Mouse (Mus musculus) activated CD4-positive, CD25-positive, alpha-beta regulatory T cell, adult 4 months (primary cell): ENCODE data around the gene Gsx1. TPM values are rescaled to one million over a fixed set of nuclear protein-coding genes. Genes with fewer than 3 reads are reported as not detected.
A peak's percentile ranks its signal among the peaks of the same experiment; 100 is the strongest.

Experiments used
- ATAC-seq: one replicate; pipeline ENCODE4 v1.8.0; 2017
- polyA plus RNA-seq, 2 experiments: library from polyadenylated mRNA; unstranded; fragments of 100-300 nt; shearing (Covaris generic); gene quantifications; one replicate each; pipeline ENCODE4 v1.2.1; 2017

Gene Gsx1
- polyA plus RNA-seq, result not detected

DNA sequence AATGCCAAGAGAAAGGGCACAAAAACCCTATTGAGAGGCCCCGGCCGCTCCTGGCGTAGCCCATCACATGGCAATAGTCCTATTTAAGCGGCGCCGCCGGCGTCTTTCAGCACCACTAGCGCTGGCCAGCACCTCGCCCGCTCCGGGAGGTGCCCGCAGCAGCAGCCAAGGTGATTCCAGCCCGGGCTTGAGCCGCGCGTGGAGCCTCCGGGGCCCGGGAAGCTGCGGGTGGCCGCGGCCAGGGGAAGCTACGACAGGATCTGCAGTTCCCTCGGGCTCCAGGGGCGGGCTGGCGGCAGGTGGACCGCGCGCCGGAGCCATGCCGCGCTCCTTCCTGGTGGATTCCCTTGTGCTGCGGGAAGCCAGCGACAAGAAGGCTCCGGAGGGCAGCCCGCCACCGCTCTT lies at the start of gene Gsx1:
Gene Gsx1, plus strand, starts transcription at position 126 of the 405 bp plus-strand sequence.
- ATAC-seq, result peak; percentile 22

DNA sequence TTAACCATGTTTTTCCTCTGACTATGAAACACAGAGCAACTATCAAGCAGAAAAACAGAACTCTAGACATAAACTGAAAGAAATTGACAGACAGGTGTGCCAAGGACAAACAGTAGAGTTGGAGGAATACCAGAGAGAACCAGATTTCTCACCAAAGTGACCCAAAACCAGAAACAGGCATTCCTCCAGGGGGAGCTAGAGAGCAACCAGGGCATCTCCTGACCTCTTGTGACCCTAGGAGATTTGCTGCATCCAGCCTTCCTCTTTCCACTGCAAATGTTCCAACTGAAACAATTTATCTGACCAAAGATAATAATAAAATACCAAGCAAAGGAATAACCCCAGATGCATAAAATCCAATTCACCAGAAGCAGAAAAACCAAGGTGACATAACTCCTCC lies 41.2 kb upstream of the Gsx1 start:
- no peak for ATAC-seq

DNA sequence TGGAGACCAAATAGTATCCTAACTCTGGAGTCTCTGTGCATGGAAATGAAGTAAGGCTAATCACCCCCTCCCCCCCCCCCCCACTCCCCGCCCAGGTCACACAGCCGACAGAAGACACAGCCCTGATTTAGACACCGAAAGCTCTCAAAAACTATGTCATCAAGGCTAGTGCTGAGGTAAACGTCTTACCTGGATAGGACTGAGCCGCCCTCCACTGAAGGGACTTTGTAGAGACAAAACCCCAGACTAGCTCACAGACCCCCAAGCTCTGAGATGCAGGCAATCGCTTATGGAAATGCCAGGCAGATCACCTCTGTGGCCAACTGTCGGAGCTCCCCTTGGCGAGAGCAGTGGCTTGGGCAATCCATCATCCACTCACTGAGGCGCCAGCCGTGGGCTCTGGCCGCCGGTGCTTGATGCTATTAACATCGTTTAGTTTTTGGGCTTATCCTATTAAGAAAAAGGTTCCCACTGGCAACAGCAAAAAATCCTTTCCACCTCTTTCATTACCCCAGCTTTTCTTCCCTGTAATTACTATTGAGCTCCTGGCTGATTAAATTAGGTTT lies 33.6 kb upstream of the Gsx1 start:
- no peak for ATAC-seq

DNA sequence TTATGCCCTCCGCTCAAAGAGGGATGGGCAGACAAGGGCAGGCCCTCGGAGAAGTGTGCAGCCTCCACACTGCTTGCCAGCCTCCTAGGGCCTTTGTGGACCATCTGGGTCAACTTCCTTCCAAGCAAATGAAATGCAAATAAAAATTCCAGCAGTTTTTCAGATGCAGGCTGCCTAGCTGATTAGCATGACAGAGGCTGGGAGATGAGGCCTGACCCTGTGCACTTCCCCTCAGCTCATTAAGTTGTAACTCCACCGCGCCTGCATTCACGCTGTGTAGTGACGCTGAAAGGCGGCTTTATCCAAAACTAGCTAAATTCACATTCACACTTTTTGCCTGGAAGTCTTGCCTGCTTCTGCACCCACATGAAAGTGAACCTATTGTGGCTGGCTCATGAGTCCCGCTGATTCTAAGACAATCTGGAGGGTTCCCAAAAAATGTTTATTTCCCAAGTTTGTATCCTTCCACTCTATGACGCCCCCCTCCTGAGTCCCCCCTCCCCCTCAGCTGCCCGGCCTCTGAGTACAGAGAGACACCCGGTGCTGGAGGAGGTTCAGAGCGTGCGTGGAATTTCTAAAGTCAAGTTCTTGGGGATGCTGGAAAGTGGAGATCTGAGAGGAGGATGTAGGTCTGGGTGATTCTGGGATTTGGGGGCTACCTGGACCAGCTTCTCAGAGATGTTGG lies 32.9 kb upstream of the Gsx1 start:
- ATAC-seq, result no peak

DNA sequence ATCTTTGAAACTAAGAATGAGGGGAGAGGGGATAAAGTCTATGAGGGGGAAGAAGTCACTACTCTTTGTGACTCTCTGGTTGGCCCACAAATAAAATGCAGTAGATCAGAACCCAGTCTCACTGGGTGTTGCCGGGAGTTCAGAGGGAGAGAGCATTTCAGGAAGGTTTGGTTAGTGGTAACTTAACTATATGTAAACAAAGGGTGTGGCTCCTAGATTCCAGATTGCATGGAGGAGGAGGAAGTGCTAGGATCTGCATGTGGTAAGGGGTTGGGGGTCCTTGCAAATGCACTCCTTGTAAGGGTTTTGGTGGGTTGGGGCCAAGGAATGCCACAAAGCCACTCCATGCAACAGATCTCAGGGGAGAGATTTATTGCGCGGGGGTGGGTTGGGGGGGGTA lies 32.1 kb upstream of the Gsx1 start:
- ATAC-seq, result no peak

DNA sequence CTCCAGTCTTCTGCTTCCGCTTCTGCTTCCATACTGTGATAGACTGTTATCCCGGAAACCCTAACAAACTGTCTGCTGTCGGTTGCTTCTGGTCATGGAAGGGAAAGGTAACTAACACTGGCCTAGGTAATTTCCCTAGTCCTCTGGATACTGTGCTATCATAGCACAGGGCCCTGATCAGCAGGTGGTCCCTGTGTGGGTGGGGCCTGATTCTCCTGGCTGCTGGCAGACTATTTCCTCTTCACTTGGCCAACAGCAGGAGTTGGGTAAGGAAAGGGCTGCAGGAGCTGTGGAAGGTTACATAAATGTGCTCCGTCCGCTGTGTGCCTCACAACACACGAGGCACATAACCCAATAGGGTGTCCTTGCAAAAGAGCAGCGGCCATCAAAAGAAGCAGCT lies 31.1 kb upstream of the Gsx1 start:
- ATAC-seq, result no peak

DNA sequence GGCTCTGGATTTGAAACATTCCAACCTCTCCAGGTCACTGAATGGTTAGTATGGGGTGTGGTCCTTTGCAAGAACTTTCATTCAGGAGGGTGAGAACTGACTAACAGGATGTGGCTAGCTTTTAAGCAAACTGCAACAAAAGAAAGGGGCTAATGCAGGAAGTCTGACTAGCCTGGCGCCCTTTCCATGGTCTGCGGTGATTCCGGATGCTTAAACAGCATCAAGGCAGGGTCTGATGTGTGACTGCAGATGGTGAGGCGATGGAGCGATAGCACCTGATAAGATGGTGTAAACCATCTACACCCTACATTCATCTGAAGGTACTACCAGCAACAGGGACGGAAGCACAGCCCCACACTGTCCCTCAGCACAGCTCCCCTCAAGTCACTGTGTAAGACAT lies 29.2 kb upstream of the Gsx1 start:
- peak; percentile 83 for ATAC-seq

DNA sequence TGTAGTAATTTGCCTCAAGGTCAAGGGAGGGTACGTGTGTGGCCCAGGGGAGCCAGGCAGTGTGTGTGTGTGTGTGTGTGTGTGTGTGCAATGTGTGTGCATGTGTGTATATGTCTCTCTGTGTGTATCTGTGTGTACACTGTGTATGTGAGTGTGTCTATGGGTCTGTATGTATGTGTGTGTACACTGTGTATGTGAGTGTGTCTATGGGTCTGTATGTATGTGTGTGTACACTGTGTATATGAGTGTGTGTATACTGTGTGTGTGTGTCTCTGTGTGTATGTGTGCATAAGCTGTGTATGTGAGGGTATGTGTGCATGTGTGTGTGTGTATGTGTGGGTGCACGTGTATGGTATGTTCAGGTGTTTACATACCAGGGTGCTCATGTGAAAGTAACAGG lies 28.7 kb upstream of the Gsx1 start:
- ATAC-seq, result no peak

DNA sequence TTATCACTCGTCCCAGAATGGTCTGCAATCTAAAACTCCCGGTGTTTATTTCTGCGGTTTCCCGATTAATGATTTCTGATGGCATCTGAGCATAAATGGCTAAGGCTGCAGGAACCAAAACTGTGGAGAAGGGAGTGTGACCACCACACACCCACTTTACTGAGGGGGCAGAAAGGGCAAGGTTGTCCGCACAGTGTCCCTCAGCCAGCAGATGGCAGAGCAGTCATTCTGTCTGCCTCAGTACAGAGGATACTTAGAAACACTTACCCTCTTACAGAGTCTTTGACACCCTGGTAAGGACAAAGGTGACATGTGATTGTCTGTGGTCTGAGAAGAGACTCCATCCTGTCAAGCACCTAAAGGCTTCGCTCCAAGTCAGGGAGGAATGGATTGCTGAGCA lies 23.4 kb upstream of the Gsx1 start:
- ATAC-seq, result no peak

DNA sequence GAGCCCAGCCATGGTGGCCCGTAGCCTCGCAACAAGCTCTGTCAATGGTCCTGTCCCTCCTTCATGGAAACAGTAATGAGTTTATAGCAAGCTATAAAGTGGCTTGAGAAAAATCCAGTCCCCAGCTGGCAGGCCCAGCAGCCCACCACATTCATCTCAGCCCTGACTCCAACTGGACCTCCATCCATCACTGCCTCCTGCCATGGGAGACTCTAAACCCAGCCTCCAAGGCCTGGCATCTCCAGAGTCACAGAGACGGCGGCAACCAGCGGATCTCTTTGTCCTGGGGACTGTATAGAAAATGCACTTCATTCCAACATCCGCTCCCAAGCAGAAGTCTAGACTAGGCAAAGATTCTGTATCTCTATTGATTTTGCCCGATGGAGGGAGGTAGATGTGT lies 18.4 kb upstream of the Gsx1 start:
- no peak for ATAC-seq

DNA sequence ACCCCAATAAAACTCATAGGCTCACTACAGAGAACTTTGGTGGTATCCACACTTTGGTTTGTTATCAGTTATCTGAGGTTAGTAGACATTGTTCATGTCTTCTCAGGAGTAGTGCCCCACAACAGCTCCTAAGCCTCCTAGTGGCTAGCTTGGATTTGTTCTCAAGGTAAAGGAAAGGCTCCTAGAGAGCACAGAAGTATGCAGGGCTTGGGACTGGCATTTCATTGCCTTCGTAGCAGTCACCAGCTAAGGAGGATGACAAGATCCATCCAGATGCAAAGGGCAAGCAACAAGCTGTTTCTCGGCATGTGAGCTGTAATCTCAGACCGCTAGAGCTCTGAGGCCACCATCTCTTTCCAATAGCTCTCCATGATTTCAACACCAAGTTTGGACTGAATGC lies 14.4 kb upstream of the Gsx1 start:
- no peak for ATAC-seq

DNA sequence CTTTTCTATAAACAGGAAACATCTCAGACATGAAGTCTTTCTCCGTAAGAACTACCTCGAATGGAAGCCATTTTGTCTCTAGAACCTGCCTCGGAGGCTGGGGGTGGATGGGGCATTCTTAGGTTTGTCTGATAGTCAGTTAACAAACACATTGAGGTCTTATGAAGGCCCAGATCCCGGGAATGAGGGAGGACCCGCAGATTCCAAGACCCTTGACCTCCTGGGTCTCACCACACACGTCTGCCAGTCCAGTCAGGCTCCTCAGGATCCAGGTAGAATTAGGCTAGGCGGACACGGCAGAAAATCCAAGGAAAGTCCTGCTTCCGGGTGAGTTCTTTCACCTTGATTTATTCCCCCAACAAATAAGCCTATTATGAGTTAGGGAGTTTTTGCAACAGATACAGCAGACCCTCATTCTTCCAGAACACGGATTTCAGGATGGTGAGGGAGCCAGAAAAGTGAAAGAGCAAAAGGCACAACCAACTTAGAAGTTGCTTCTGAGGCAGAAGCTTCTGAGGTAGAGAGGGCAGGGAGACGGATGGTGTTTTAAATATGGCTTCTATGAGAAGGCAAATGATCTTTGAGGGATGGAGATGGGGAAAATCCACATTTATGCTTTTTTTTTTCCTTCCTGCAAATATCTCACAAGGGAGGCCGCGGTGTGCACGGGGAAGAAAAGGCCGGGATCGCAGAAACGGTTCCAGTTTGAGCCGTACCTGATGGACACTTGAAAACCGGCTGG lies 3.2 kb upstream of the Gsx1 start:
- ATAC-seq, result no peak

DNA sequence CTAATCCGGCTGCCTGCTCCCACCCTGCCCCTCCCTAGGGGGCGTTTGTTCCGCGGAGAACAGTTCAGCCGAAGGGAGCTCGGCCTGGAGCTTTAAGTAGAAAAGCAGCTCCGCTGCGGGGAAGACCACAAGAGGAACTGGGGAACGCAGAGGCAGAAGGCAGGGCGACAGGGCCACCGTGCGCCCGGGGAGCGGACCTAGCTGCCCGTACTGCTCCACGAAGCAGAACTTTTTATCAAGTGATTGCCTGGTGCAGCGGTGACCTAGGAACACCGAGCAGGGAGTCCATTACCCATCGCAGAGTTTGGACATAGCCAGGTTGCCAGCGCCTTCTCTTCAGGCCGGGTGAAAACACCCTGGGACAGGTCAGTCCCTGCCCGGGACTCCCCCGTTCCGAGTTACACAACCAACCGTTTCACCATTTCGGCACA lies 2.5 kb upstream of the Gsx1 start:
- ATAC-seq, result no peak

DNA sequence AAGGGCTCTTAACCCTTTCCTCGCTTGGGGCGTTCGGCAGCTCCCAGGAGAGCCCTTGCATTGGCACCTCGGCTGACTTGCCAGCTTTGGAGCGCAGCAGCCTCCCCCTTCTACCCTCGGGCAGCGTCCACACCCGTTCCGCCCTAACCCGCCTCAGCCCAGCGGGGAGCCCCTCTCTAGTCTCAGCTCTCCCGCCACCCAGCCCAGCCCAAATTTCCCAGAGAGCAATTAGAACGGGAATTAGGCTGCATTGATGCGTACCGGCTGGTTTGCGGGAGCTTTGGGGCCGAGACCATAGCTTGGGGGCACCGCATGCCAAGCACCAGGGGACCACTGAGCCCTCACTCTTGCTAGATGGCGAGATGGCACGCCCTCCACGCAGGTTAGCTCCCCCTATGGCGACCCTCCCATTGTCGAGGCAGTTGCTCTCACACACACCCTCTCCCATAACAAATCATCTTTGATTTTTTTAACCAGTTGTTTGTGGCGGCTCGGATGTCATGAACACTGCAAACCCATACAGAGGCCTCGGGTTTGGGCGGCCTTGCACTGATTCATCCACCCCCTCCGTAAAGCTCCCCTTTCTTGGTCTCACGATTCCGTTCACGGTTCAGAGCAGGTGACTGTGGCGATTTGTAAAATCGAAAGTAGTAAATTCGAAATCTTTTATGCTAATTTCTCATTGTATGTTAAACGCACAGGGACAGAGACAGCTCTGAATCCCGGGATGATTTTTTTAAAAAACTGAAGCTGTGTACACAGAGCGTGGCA lies 1.5 kb upstream of the Gsx1 start:
- ATAC-seq, result peak; percentile 23

DNA sequence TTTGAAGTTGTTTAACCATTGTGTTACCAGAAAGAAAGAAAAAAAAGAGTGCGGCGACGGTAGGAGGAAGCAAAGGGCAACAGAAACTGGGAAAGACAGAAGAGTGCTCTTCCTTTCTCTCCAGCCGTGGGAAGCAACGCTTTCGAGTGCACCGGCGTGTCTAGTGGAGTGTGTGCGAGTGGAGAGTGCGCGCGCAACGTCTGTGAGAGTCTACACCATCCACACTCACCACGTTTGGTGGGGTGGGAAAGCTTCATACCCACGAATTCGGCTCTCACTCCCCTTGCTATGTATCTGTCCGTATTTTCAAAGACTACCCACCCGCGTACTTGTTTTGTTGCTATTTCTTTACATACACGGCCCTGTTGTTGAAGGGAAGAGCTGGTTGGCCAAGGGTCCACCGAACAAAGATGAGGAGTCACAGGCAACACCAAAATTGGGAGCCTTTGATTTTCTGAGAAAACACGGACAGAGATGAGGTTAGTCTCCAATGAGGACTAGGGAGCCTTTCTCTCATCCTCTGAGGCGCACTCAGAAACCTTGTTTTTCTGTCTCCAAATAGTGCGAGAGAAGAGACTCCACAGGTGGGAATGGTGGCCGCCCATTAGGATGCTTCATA lies 835 bp upstream of the Gsx1 start:
- no peak for ATAC-seq

DNA sequence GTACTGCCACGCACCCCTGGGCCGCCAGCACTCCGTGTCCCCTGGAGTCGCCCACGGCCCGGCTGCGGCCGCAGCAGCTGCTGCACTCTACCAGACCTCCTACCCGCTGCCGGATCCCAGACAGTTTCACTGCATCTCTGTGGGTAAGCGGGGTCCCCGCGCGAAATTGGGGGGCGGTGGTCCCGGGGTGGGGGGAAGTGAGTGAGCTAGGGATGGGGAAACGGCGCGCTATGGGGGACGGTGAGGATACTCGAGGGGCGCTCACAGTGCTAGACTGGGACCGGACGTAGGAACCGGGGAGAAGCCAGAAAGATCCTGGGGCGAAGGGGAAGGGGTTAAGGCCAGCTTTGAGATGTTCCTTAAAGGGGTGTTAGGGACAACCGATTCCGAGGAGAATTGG lies 660 bp downstream of the Gsx1 start:
- no peak for ATAC-seq

DNA sequence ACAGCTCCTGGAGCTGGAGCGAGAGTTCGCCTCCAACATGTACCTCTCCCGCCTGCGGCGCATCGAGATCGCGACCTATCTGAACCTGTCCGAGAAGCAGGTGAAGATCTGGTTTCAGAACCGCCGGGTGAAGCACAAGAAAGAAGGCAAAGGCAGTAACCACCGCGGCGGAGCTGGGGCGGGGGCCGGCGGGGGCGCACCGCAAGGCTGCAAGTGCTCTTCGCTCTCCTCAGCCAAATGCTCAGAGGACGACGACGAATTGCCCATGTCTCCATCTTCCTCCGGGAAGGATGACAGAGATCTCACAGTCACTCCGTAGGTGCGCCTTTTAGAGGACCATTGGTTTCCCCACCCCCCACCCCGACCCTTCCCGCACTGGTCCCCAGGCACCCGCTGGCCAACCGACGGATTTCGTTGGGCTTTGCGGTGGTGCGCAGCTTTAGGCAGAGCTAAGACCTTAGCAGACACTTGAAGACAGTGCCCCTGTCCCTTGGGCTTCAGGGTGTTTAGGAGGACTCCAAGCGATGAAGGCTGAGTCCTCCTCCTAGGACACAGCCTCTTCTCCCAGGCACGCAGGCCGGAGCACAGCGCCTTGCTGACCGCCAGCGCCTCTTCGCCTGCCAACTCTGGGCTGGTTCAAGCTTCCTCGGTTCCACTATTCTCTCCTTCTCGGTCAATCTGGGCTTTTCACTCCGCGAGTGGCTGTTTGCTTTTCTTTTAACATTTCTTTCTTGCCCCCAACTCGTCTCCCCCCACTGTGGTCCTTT lies 1.5 kb downstream of the Gsx1 start:
- ATAC-seq, result no peak

DNA sequence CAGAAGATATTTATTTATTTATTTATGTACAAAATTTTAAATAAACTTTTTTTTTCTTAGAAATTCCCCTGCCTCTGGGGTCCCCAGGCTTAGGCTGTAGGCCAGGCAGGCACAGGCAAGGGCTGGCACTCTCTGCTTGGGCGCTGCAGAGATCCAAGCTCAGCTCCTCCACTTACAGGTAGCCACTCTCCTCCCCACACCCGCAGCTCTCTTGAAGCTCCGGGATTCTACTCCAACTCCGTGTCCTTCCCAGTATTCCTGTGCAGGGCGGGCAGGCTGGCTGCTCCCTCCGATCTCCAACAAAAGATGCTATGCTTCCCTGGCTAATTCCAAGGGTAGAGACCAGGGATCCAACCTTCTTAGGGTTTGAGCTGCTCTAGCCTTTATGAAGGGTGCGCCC lies 2.4 kb downstream of the Gsx1 start:
- ATAC-seq, result no peak

DNA sequence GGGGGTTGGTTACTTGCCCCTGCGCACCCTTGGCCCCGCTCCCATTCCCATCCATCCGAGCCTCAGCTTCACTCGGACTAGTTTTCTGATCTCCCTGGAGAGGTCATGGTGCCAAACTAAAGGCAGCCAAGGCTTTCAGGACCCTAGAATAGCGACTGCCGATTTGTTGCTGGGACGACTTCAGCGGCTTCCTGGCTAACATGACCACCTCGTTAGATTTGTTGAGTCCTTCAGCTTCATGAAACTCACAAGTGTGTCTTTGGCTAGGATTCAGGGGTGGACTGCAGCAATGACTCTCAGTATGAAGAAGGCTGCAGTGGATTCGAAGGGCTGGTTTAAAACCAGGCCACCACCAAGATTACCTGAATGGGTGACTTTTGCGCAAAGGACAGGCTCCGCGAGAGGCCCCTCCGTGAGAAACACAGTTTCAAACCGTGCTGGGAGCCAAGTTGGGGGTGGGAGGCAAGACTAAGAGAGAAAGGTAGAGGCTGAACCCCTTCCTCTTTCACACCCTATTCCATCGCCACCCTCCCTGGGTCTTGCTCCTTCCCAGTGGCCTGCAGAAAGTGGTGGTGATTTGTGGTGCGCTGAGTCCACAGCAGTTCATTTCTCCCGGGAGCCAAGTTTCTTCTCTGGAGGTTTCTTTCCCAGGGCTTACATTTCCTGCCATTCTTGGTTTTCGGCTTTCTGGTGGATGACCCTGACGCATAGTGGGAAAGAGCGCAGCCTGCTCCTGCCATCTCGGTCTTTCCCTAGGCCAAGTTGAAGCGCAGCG lies 3.5 kb downstream of the Gsx1 start:
- ATAC-seq, result no peak

DNA sequence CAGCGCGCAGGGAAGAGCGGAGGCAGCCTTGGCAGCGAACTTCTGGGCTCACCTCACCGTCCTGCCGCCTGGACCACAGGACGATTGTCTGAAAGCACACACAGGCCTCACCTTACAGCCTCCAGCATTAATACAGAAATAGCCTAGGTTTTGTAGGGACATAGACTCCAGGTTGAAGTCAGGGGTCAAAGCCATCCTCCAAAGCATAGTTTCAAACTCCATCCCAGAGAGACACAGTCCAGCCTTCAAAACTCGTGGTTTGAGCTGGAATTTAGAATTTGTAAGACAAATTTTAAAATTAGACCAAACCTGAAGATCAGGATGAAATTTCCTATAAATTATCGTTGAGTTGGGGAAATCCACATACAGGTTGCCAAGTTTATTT lies 4.1 kb downstream of the Gsx1 start:
- no peak for ATAC-seq

DNA sequence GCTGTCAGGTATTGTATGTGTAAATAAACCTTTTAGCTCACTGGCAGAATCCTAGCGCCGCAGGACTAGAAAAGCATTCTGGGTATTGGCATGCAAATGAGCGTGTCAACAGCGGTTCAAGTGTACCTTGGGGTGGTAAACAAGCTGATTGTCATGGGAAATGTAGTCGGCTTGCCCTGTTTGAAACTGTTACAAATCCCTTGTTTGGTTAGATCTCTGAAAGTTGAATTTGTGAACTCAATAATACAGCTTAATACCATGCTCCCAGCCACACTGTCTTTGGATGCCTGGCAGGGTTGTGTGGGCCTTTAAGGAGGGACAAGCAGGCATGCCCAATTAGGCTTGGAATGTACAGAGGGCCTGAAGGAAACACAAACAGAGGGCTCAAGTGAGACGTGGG lies 16.4 kb downstream of the Gsx1 start:
- ATAC-seq, result no peak
